Mouse (Mus musculus) limb, embryonic 14.5 days (tissue): ENCODE measurements around the gene Tet3. TPM values are rescaled to one million over a fixed set of nuclear protein-coding genes. Genes with fewer than 3 reads are reported as not detected.
A peak's percentile ranks its signal among the peaks of the same experiment; 100 is the strongest.

Experiments
- ATAC-seq: fragments of 200-750 bp; cut with Nextera tagmentation; 2 replicates; pipeline ENCODE4 v1.8.0; 2017; ENCODE audit warnings: low read depth, moderate number of reproducible peaks, moderate TSS enrichment; ENCODE audit not compliant: low FRiP score
- DNase-seq: peaks from one replicate; pipeline ENCODE4 v3.0.0-alpha.2; 2015; ENCODE audit warnings: low spot score
- H3K27ac ChIP-seq: fragments of 300-500 bp; sonication (generic); replicated peaks from 2 replicates; pipeline ENCODE4 v1.5.1; 2014; ENCODE audit warnings: low read depth, mild to moderate bottlenecking, low read length, moderate library complexity, mixed read lengths
- H3K27me3 ChIP-seq: fragments of 300-500 bp; sonication (generic); 2 replicates; pipeline ENCODE4 v1.6.1; 2014; ENCODE audit warnings: low read length, mixed read lengths; ENCODE audit not compliant: control insufficient read depth, insufficient read depth
- H3K36me3 ChIP-seq: fragments of 300-500 bp; sonication (generic); 2 replicates; pipeline ENCODE4 v1.6.1; 2014; ENCODE audit warnings: mild to moderate bottlenecking, low read length, moderate library complexity, mixed read lengths; ENCODE audit not compliant: control insufficient read depth, insufficient read depth
- H3K4me1 ChIP-seq: fragments of 300-500 bp; sonication (generic); 2 replicates; pipeline ENCODE4 v1.6.1; 2014; ENCODE audit warnings: antibody characterized with exemption, low read length, mixed read lengths; ENCODE audit not compliant: control insufficient read depth, insufficient read depth
- H3K4me2 ChIP-seq: fragments of 300-500 bp; sonication (generic); replicated peaks from 2 replicates; pipeline ENCODE4 v1.6.1; 2014; ENCODE audit warnings: low read depth, mild to moderate bottlenecking, low read length, moderate library complexity; ENCODE audit not compliant: severe bottlenecking
- H3K4me3 ChIP-seq: fragments of 300-500 bp; sonication (generic); replicated peaks from 2 replicates; pipeline ENCODE4 v1.5.1; 2014; ENCODE audit warnings: low read length
- H3K9ac ChIP-seq: fragments of 300-500 bp; sonication (generic); 2 replicates; pipeline ENCODE4 v1.6.1; 2014; ENCODE audit warnings: mild to moderate bottlenecking, low read depth, low read length, moderate library complexity; ENCODE audit not compliant: severe bottlenecking
- H3K9me3 ChIP-seq: fragments of 300-500 bp; sonication (generic); 2 replicates; pipeline ENCODE4 v1.6.1; 2016; ENCODE audit warnings: low read length; ENCODE audit not compliant: control insufficient read depth
- POLR2A ChIP-seq: fragments of 200-500 bp; IDR thresholded peaks from 2 replicates; pipeline ENCODE4 v1.8.0; 2012; ENCODE audit warnings: inconsistent platforms, mild to moderate bottlenecking, moderate library complexity, borderline replicate concordance; ENCODE audit not compliant: insufficient read depth, insufficient read length; ENCODE audit errors: extremely low read depth
- WGBS: fragments of 180-500 bp; shearing (Covaris S2); extraction: QIAGEN DNeasy Blood & Tissue Kit; methylation state at CpG from one replicate; pipeline ENCODE4 v1.1.7; 2014; 5-methylcytosine and 5-hydroxymethylcytosine counted together
- polyA plus RNA-seq, 2 experiments: library from polyadenylated mRNA; depleted of rRNA in 1 of 2; stranded (reverse) in 1 of 2; unstranded in 1 of 2; fragments of >200 nt; fragmentation: Nextera tagmentation in 1 of 2; extraction: Ambion mirVana in 1 of 2; gene quantifications; 2 replicates each; pipeline versions ENCODE4 v1.2.1 to v1.2.3; 2012 to 2014

Gene Tet3
- polyA plus RNA-seq, 2 experiments: 21.1 to 44.3 TPM

DNA sequence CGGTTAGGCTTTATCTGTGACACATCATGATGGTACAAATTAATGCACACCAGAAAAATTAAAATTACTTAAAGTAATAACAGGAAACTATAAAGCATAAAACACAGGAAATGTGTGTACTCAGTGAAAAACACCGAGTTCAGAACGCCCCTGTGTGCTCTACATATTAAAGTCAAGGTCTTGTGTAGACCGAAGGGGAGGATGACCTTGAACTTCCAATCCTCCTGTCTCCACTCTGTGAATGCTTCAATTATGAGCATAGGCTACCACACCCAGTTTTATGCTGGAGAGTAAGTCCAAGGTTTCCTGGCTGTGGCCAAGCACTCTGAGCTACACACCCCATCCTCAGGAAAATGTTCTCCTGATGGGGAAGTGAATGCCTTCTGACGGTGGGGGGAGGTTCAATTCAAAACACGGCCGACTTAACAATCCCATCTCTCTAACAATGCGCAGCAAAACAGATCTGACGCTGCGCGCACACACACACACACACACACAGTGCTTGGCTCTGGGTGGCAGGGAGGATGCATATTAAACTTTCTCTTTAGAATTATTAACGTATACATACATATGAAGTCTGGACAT, 43.4 kb downstream of the Tet3 start:
- WGBS: 91% methylated on average over 12 of the region's 12 CpGs
- H3K4me3 ChIP-seq: no peak overlapping the region
- H3K27ac ChIP-seq: no peak overlapping the region
- TF ChIP-seq POLR2A: no peak
- no peak overlapping the region for H3K4me2 ChIP-seq
- no peaks in the 10 kb centered on the region for H3K27me3 ChIP-seq
- ATAC-seq (no peak), DNase-seq (no peak)
- peaks cover 25% of the 10 kb centered on the region for H3K36me3 ChIP-seq
- H3K9me3 ChIP-seq: no peaks in the 10 kb centered on the region
- no peak overlapping the region for H3K9ac ChIP-seq
- peaks cover 51% of the 10 kb centered on the region for H3K4me1 ChIP-seq

DNA sequence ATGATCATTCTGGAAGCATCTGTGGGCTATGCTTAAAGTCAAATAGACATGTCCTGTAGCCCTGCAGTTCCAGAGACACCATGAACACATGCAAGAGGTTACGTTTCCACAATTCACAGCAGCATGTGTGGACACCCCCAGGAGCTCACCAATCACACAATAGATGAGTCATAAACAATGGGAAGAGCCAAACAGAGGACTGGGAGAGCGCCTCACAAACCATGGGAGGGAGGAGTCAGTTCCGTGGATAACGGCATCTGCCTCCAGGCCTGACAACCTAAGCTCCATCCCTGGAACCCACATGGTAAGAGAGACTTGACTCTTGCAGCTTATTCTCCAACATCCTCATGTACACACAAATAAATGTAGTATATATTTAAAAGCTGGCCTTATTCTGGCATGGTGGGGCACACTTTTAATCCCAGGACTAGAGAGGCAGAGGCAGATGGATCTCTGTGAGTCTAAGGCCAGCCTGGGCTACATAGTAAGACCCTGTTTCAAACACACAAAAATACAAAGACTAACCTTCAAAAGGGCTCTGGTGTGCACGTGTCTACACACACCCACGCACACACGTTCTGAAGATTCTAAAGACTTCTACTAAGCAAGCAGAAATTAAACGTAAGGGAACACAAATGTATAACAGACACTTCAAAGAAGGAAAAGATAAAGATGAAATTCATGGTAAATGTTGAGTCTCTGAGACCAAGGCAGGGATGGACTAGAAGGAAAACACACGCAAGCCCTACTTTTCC, 44.1 kb downstream of the Tet3 start:
- Histone ChIP-seq H3K4me2 (no peak overlapping the region), H3K4me3 (no peak overlapping the region), H3K27ac (no peak overlapping the region), H3K36me3 (peaks cover 25% of the 10 kb centered on the region), H3K9me3 (no peaks in the 10 kb centered on the region), H3K4me1 (peaks cover 55% of the 10 kb centered on the region), H3K9ac (no peak overlapping the region), H3K27me3 (no peaks in the 10 kb centered on the region)
- WGBS: 80% methylated on average over 9 of the region's 9 CpGs
- ATAC-seq (no peak), DNase-seq (no peak)
- TF ChIP-seq POLR2A: no peak

DNA sequence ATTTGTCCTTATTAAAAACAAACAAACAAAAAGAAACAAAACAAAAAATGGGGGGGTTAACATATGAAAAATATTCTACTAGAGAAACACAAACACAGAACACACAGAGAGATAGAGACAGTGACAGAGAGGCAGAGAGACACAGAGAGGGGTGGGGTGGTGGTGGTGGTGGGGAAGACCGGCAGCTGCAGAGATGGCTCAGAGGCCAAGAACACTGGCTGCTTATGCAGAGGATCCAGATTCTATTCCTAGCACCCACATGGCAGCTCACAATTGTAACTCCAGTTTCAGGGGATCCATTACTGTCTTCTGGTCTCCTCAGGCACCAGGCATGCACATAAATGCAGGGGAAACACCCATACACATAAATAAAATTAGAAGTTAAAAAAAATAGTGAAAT, 45.2 kb downstream of the Tet3 start:
- no peak overlapping the region for H3K9ac ChIP-seq
- no peaks in the 10 kb centered on the region for H3K27me3 ChIP-seq
- no peak overlapping the region for H3K4me3 ChIP-seq
- H3K27ac ChIP-seq: no peak overlapping the region
- WGBS: 68% methylated on average over 1 of the region's 1 CpGs
- H3K36me3 ChIP-seq: peaks cover 25% of the 10 kb centered on the region
- H3K4me1 ChIP-seq: peaks cover 49% of the 10 kb centered on the region
- no peaks in the 10 kb centered on the region for H3K9me3 ChIP-seq
- ATAC-seq (no peak), DNase-seq (no peak)
- no peak overlapping the region for H3K4me2 ChIP-seq
- TF ChIP-seq POLR2A: no peak

DNA sequence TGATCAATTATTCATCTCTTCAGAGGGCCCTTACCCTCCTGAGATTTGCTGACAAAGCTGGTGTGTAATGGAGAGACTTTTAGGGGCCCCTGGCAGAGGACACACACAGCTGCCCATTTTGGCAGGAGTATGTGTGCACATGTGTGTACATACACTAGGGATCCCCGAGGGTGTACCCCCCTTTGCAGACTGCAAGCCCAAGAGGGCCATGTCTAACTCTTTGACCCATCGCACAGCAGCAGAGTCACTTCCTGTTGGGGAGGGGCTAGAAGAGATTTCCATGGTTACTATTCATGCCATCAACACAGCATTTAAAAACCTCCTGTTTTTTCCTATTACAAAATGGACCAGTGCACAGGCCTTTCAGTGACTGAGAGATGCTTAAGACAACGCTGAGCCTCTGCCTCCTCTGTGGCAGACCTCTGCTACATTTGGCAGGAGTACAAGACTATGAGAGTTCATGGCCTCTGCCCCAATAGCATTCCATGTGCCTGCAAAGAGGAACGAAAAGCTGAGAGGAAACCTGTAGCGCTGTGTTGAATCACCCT, 46.0 kb downstream of the Tet3 start:
- DNase-seq (peak; percentile 20), ATAC-seq (0 out of 2 replicates have a peak, but pooled peaks have one; percentile 23)
- H3K36me3 ChIP-seq: peaks cover 23% of the 10 kb centered on the region
- no peaks in the 10 kb centered on the region for H3K9me3 ChIP-seq
- WGBS: 53% methylated on average over 5 of the region's 5 CpGs
- no peak overlapping the region for H3K9ac ChIP-seq
- no peaks in the 10 kb centered on the region for H3K27me3 ChIP-seq
- peaks cover 44% of the 10 kb centered on the region for H3K4me1 ChIP-seq
- peak overlapping the region; percentile 52; the same call in 1 of the 2 replicates for H3K27ac ChIP-seq
- H3K4me3 ChIP-seq: no peak overlapping the region
- no peak overlapping the region for H3K4me2 ChIP-seq
- TF ChIP-seq POLR2A: no peak

DNA sequence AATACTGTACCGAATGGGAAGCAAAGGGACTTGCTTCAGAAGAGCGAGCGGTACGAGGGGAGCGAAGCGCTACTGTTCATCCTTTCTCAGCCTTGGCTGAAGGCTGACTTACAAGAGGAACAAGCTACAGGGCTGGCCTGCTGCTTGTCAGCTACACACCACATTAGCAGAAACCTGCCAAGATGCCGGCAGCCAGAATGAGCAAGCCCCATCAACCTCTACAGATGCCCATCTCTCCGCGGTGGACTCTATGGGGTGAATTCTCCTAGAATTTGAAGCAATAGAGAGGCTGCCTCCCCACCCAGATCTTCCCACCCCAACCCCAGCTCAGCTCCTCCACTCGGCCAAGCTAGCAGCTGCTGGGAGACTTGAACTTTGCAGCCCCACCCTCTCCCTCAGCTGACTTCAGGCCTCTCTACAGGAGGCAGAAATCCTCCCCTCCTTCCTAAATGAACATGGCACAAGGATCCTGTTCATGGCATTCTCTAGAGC, 46.5 kb downstream of the Tet3 start:
- DNase-seq (no peak), ATAC-seq (no peak)
- Histone ChIP-seq H3K4me3 (no peak overlapping the region), H3K4me2 (no peak overlapping the region), H3K9me3 (no peaks in the 10 kb centered on the region), H3K36me3 (peaks cover 23% of the 10 kb centered on the region), H3K4me1 (peaks cover 44% of the 10 kb centered on the region), H3K9ac (no peak overlapping the region), H3K27me3 (no peaks in the 10 kb centered on the region), H3K27ac (no peak overlapping the region)
- no peak for TF ChIP-seq POLR2A
- whole genome bisulfite sequencing: 87% methylated on average over 10 of the region's 10 CpGs
